Mouse (Mus musculus) midbrain, embryonic 16.5 days (tissue): Measurements from ENCODE around the gene Kctd19. TPM values are rescaled to one million over a fixed set of nuclear protein-coding genes. Genes with fewer than 3 reads are reported as not detected.

ENCODE experiments used
- ATAC-seq: fragments of 200-750 bp; cut with Nextera tagmentation; 2 replicates; pipeline ENCODE4 v1.8.0; 2017; ENCODE audit warnings: moderate TSS enrichment
- H3K27ac ChIP-seq: fragments of 300-500 bp; sonication (generic); 2 replicates; pipeline ENCODE4 v1.5.1; 2014; ENCODE audit warnings: mild to moderate bottlenecking, low read length, mixed read lengths
- H3K27me3 ChIP-seq: fragments of 300-500 bp; sonication (generic); 2 replicates; pipeline ENCODE4 v1.6.1; 2014; ENCODE audit warnings: low read depth, low read length, mixed read lengths; ENCODE audit not compliant: control insufficient read depth, insufficient read depth
- H3K36me3 ChIP-seq: fragments of 300-500 bp; sonication (generic); 2 replicates; pipeline ENCODE4 v1.6.1; 2014; ENCODE audit warnings: mild to moderate bottlenecking, low read length, moderate library complexity, mixed read lengths; ENCODE audit not compliant: control insufficient read depth, insufficient read depth
- H3K4me1 ChIP-seq: fragments of 300-500 bp; sonication (generic); 2 replicates; pipeline ENCODE4 v1.6.1; 2014; ENCODE audit warnings: mild to moderate bottlenecking, low read length, mixed read lengths; ENCODE audit not compliant: control insufficient read depth, insufficient read depth
- H3K4me2 ChIP-seq: fragments of 300-500 bp; sonication (generic); 2 replicates; pipeline ENCODE4 v1.6.1; 2014; ENCODE audit warnings: mild to moderate bottlenecking, low read length, mixed read lengths
- H3K4me3 ChIP-seq: fragments of 300-500 bp; sonication (generic); 2 replicates; pipeline ENCODE4 v1.5.1; 2014; ENCODE audit warnings: low read depth, mild to moderate bottlenecking, low read length, moderate library complexity, mixed read lengths
- H3K9ac ChIP-seq: fragments of 300-500 bp; sonication (generic); 2 replicates; pipeline ENCODE4 v1.6.1; 2014; ENCODE audit warnings: low read depth, low read length, mixed read lengths
- H3K9me3 ChIP-seq: fragments of 300-500 bp; sonication (generic); replicated peaks from 2 replicates; pipeline ENCODE4 v1.6.1; 2014; ENCODE audit warnings: mild to moderate bottlenecking, low read length, mixed read lengths; ENCODE audit not compliant: control insufficient read depth, poor library complexity, severe bottlenecking
- WGBS: fragments of 180-500 bp; shearing (Covaris S2); extraction: QIAGEN DNeasy Blood & Tissue Kit; methylation state at CpG from one replicate; pipeline ENCODE4 v1.1.7; 2014; 5-methylcytosine and 5-hydroxymethylcytosine counted together
- polyA plus RNA-seq: library from polyadenylated mRNA; unstranded; fragments of >200 nt; fragmentation: Nextera tagmentation; extraction: Ambion mirVana; gene quantifications from 2 replicates; pipeline ENCODE4 v1.2.1, GENCODE M21; 2015

The Kctd19 gene
- polyA plus RNA-seq, 1 experiment from 2014 or later = not detected

DNA sequence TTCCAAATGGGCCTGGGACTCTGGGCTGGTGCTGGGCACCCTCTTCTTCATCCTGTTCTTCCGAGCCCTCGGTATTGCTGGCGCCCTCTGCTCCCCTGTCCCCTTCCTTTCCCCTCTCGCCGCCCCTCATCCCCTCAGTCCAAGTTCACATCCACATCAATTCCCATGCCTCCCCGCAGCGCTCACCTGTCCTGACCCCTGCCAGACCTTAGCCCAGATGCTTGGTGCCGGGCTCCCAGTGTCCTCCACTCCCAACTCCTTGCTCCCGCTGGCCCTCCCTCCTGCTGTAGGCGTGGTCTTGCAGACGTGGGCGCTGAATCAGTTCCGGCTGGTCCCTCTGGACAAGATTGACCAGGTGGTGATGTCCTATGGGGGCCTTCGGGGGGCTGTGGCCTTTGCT lies 56.6 kb downstream of the Kctd19 start:
- WGBS = 88% methylated on average over 14 of the region's 14 CpGs
- Histone ChIP-seq H3K4me3 (no peak overlapping the region), H3K4me2 (no peak overlapping the region), H3K27ac (no peak overlapping the region), H3K27me3 (no peaks in the 10 kb centered on the region), H3K9me3 (no peaks in the 10 kb centered on the region), H3K4me1 (no peaks in the 10 kb centered on the region), H3K36me3 (peaks cover 11% of the 10 kb centered on the region; the same call in 1 of the 2 replicates), H3K9ac (no peak overlapping the region)
- ATAC-seq = no peak

- H3K27me3 ChIP-seq = no peaks in the 10 kb centered on the region
- H3K36me3 ChIP-seq = peaks cover 11% of the 10 kb centered on the region; the same call in 1 of the 2 replicates
- ATAC-seq = no peak
- WGBS = 66% methylated on average over 26 of the region's 26 CpGs
- H3K4me1 ChIP-seq = peaks cover 6% of the 10 kb centered on the region; the same call in 1 of the 2 replicates
- no peak overlapping the region for H3K4me3 ChIP-seq
- no peak overlapping the region for H3K4me2 ChIP-seq
- H3K9me3 ChIP-seq = no peaks in the 10 kb centered on the region
- H3K9ac ChIP-seq = no peak overlapping the region
- H3K27ac ChIP-seq = no peak overlapping the region
These were observed 57.9 kb downstream of the Kctd19 start for GRCm38 (mm10) chr8:105355179-105356024.

GRCm38 (mm10) chr8:105354549-105354948 lies 58.8 kb downstream of the Kctd19 start:
- Histone ChIP-seq H3K27ac (no peak overlapping the region), H3K27me3 (no peaks in the 10 kb centered on the region), H3K4me3 (no peak overlapping the region), H3K36me3 (peaks cover 11% of the 10 kb centered on the region; the same call in 1 of the 2 replicates), H3K4me1 (peaks cover 8% of the 10 kb centered on the region; the same call in 1 of the 2 replicates), H3K9ac (no peak overlapping the region), H3K9me3 (no peaks in the 10 kb centered on the region), H3K4me2 (no peak overlapping the region)
- ATAC-seq = no peak
- 88% methylated on average over 4 of the region's 4 CpGs for WGBS

GRCm38 (mm10) chr8:105353583-105354135 lies 59.6 kb downstream of the Kctd19 start:
- H3K4me2 ChIP-seq = no peak overlapping the region
- no peaks in the 10 kb centered on the region for H3K9me3 ChIP-seq
- ATAC-seq = no peak
- H3K4me3 ChIP-seq = no peak overlapping the region
- no peaks in the 10 kb centered on the region for H3K27me3 ChIP-seq
- no peak overlapping the region for H3K9ac ChIP-seq
- H3K27ac ChIP-seq = no peak overlapping the region
- peaks cover 8% of the 10 kb centered on the region; the same call in 1 of the 2 replicates for H3K4me1 ChIP-seq
- peaks cover 11% of the 10 kb centered on the region; the same call in 1 of the 2 replicates for H3K36me3 ChIP-seq
- 76% methylated on average over 8 of the region's 8 CpGs for WGBS

DNA sequence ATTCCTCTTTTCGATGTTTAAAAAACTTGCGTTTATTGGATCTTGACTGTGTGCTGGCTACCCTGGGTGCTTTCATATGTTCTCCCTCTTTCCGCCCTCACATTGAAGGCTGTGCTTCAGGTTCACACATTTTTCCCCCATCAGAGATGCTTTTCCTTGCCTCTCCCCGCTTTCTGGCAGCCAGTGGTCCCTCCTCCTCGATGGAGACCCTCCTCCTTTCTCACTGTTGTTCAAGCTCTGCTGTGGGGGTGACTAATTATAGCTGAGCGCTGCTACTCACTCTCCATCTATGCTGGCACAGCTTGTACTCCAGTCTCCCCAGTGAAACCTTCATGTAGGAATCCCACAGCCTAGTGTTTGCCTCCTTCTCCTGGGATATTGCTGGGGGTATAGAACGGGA lies 63.1 kb downstream of the Kctd19 start:
- Histone ChIP-seq H3K9ac (peak overlapping the region; percentile 3; the same call in 1 of the 2 replicates), H3K4me2 (peak overlapping the region; percentile 93), H3K4me3 (peak overlapping the region; percentile 67), H3K36me3 (no peaks in the 10 kb centered on the region), H3K27ac (no peak overlapping the region), H3K27me3 (peaks cover 12% of the 10 kb centered on the region; the same call in 1 of the 2 replicates), H3K4me1 (peaks cover 14% of the 10 kb centered on the region; the same call in 1 of the 2 replicates), H3K9me3 (no peaks in the 10 kb centered on the region)
- WGBS = 36% methylated on average over 7 of the region's 7 CpGs
- no peak for ATAC-seq

DNA sequence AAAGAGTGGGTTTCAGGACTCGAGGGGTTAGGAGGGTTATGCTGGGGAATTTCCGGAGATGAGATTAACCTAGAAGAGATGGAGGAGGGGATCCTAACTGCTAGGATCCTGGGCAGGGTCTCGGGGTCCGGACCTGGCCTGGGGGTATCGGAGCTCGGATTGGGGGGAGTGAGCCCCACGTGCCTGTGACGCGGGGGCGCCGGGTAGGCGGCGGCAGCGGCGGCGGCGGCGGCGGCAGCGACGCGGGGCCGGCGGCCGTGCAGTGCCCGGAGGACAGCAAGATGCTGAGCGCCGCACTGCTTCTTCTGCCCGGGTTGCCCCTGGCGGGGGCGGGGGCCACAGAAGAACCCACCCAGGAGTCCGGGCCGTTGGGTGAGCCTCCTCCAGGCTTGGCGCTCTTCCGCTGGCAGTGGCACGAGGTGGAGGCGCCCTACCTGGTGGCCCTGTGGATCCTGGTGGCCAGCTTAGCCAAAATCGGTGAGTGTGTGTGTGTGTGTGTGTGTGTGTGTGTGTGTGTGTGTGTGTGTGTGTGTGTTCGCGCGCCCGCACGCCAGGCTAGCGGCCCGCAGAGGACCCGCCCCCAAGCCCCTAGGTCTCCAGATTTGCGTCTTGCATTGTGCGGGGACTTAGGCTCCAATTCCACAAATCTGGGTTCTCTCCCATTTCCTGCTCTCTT lies 64.1 kb downstream of the Kctd19 start:
- Histone ChIP-seq H3K27ac (peak overlapping the region; percentile 81), H3K9ac (peak overlapping the region; percentile 80)
- under 1% methylated on average over 31 of the region's 48 CpGs for WGBS

DNA sequence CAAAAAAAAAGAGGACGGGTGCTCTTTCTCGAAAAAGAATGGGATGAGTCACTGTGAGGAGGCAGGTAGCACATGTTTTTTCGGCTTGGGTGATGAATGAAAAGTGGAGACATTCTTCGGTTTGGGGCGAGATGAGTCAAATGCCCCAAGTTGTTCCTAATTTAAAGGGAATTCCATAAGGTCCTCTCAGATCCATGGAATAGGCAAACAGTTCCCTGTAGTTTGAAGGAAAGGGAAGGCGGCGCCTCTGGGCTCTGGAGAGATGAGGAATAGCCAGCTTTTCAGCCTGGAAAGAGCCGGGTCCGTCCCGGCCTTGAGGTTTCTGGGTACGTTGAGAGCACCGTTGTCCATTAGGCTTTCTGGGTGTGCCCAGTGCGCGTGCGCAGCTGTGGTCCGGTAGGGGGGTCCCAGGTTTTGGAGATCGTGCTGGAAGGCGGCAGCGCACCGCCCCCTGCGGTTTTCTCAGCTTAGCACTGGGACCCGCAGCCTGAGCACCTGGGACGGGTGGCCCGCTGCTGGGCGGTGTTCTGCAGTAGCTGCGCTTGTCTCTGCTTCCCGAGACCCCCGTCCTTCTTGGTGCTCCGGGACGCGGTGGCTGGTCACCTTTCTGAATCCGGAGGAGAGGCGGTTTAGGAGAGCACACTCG lies 64.7 kb downstream of the Kctd19 start, which contains the start of gene Slc9a5:
Slc9a5 (plus strand) TSS at position 394 of the 646 bp plus-strand sequence.
- WGBS = under 1% methylated on average over 34 of the region's 34 CpGs
- H3K27ac ChIP-seq = peak within 1 kb of the TSS; percentile 81
- no peaks in the 10 kb centered on the region for H3K36me3 ChIP-seq
- H3K9me3 ChIP-seq = no peaks in the 10 kb centered on the region
- peaks cover 14% of the 10 kb centered on the region; the same call in 1 of the 2 replicates for H3K4me1 ChIP-seq
- H3K4me2 ChIP-seq = peak within 1 kb of the TSS; percentile 93
- peak within 1 kb of the TSS; percentile 80 for H3K9ac ChIP-seq
- peak; percentile 43 for ATAC-seq
- H3K27me3 ChIP-seq = peaks cover 12% of the 10 kb centered on the region; the same call in 1 of the 2 replicates
- H3K4me3 ChIP-seq = peak within 1 kb of the TSS; percentile 67

More for the DNA sequence above, 64.1 kb downstream of the Kctd19 start:
- H3K27me3 ChIP-seq = peaks cover 12% of the 10 kb centered on the region; the same call in 1 of the 2 replicates
- H3K9me3 ChIP-seq = no peaks in the 10 kb centered on the region
- peak; percentile 50 for ATAC-seq
- peaks cover 14% of the 10 kb centered on the region; the same call in 1 of the 2 replicates for H3K4me1 ChIP-seq
- H3K4me2 ChIP-seq = peak overlapping the region; percentile 93
- peak overlapping the region; percentile 67 for H3K4me3 ChIP-seq
- no peaks in the 10 kb centered on the region for H3K36me3 ChIP-seq

- Histone ChIP-seq H3K27me3 (peaks cover 12% of the 10 kb centered on the region; the same call in 1 of the 2 replicates), H3K36me3 (no peaks in the 10 kb centered on the region), H3K4me2 (peak within 1 kb of the TSS; percentile 93), H3K4me1 (peaks cover 14% of the 10 kb centered on the region; the same call in 1 of the 2 replicates), H3K27ac (peak within 1 kb of the TSS; percentile 81), H3K9me3 (no peaks in the 10 kb centered on the region), H3K9ac (peak within 1 kb of the TSS; percentile 80), H3K4me3 (peak within 1 kb of the TSS; percentile 67)
- WGBS = under 1% methylated on average over 53 of the region's 53 CpGs
- peak; percentile 84 for ATAC-seq
These were observed 65.7 kb downstream of the Kctd19 start, which contains the start of gene Fhod1 for GRCm38 (mm10) chr8:105347428-105348221. TSS of gene Fhod1 (minus strand) at chr8:105347953.
